Mouse (Mus musculus) liver, embryonic 14.5 days (tissue): Measurements from ENCODE around the gene Pcca.

Experiments used
- CTCF ChIP-seq: IDR thresholded peaks from 2 replicates; pipeline ENCODE4 v1.5.1; 2016; ENCODE audit warnings: antibody characterized with exemption, low read depth, control low read depth
- EP300 ChIP-seq: IDR thresholded peaks from 2 replicates; pipeline ENCODE4 v1.6.1; 2016; ENCODE audit warnings: antibody characterized with exemption, low read depth

GRCm38 (mm10) chr14:122753278-122753677 is 219.2 kb downstream of the Pcca start:
- no peak for TF ChIP-seq CTCF
- TF ChIP-seq EP300, result no peak
